9 mouse cellular contexts compared by ENCODE assay signal in the genomic region with DNA sequence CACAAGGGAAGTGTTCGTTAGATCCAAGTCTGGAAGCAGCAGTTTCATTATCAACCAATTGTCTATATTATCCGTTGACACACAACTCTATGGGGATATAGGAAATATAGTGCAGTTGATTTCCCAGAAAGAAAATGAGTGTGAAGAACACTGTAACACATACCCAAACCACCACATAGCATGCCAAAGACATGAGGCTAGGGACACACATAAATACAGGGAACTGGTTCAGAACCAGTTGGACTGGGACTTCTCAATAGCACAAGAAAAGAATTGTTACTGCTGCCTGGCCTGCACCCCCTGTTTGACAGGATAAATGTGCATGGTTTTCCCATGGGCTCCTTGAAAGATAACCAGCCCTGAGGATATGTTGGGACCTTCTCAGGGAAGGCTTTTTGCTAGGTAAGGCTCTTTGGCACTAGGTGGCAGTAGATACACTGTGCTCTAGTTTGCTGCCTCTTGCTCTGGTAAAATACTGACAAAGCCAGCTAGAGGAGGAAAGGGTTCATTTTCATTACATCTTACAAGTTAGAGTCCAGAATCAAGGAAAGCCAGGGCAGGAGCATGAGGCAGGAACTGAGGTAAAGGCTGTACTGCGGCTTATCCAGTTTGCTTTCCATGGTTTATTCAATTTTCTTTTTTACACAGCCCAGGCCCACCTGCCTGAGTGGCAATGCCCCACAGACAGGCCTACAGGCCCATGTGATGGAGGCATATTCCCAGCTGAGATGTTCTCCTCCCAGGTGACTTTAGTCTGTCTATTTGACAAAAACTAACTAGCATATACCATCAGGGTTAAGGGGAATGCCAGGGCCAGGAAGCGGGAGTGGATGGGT. TPM values are rescaled to one million over a fixed set of nuclear protein-coding genes. Genes with fewer than 3 reads are reported as not detected.
A peak's percentile ranks its signal among the peaks of the same experiment; 100 is the strongest.
DNase-seq lines count a peak whose midpoint lies in the region; ATAC-seq and TF ChIP-seq lines count a peak whose summit lies in the region.
"Had no signal": no experiment of that assay in that cellular context is flagged by ENCODE, and none has a peak within 500 bp of the region (broad histone marks: within the 10 kb centered on the region; RNA-seq: fewer than 3 reads in every experiment).

No protein-coding gene starts in this region.

- TF ChIP-seq POLR2A in limb, embryonic 14.5 days (IDR thresholded peaks at IDR 0.05; ENCODE audit: borderline replicate concordance, extremely low read depth, insufficient read depth, insufficient read length), result no peak

- no peaks in the 10 kb centered on the region for H3K27me3 ChIP-seq in forebrain, embryonic 15.5 days
- no peaks in the 10 kb centered on the region for H3K27me3 ChIP-seq in intestine, embryonic 14.5 days (replicated peaks; ENCODE audit: control insufficient read depth, insufficient read depth, low read length)
- no peaks in the 10 kb centered on the region for H3K27me3 ChIP-seq in limb, embryonic 14.5 days (ENCODE audit: control insufficient read depth, insufficient read depth, low read length)
- H3K27me3 ChIP-seq in midbrain, embryonic 14.5 days (ENCODE audit: control insufficient read depth, insufficient read depth, low read length), result no peaks in the 10 kb centered on the region

- H3K4me3 ChIP-seq in forebrain, embryonic 15.5 days, result no peak overlapping the region
- no peak overlapping the region for H3K4me3 ChIP-seq in intestine, embryonic 14.5 days (ENCODE audit: low read depth, low read length)
- H3K4me3 ChIP-seq in limb, embryonic 14.5 days (replicated peaks; ENCODE audit: low read length), result no peak overlapping the region
- no peak overlapping the region for H3K4me3 ChIP-seq in midbrain, embryonic 14.5 days (replicated peaks; ENCODE audit: low read depth, low read length)

- H3K4me2 ChIP-seq in forebrain, embryonic 15.5 days (replicated peaks), result no peak overlapping the region
- no peak overlapping the region for H3K4me2 ChIP-seq in intestine, embryonic 14.5 days (ENCODE audit: low read length)
- H3K4me2 ChIP-seq in limb, embryonic 14.5 days (replicated peaks; ENCODE audit: low read depth, low read length, severe bottlenecking), result no peak overlapping the region
- no peak overlapping the region for H3K4me2 ChIP-seq in midbrain, embryonic 14.5 days (ENCODE audit: low read length)

- H3K36me3 ChIP-seq in forebrain, embryonic 15.5 days, result peaks cover under 1% of the 10 kb centered on the region; the same call in 1 of the 2 replicates
- peaks cover 28% of the 10 kb centered on the region for H3K36me3 ChIP-seq in intestine, embryonic 14.5 days (ENCODE audit: control insufficient read depth, insufficient read depth, low read length)
- H3K36me3 ChIP-seq in limb, embryonic 14.5 days (ENCODE audit: control insufficient read depth, insufficient read depth, low read length), result peaks cover 15% of the 10 kb centered on the region
- H3K36me3 ChIP-seq in midbrain, embryonic 14.5 days (ENCODE audit: control insufficient read depth, insufficient read depth, low read length), result peaks cover 8% of the 10 kb centered on the region

- H3K9ac ChIP-seq in forebrain, embryonic 15.5 days (replicated peaks), result peak overlapping the region; percentile 24; the same call in 1 of the 2 replicates
- no peak overlapping the region for H3K9ac ChIP-seq in intestine, embryonic 14.5 days (ENCODE audit: low read length)
- no peak overlapping the region for H3K9ac ChIP-seq in limb, embryonic 14.5 days (ENCODE audit: low read depth, low read length, severe bottlenecking)
- no peak overlapping the region for H3K9ac ChIP-seq in midbrain, embryonic 14.5 days (replicated peaks; ENCODE audit: low read length)

- peaks cover 18% of the 10 kb centered on the region for H3K4me1 ChIP-seq in forebrain, embryonic 15.5 days
- no peaks in the 10 kb centered on the region for H3K4me1 ChIP-seq in intestine, embryonic 14.5 days (replicated peaks; ENCODE audit: control insufficient read depth, insufficient read depth, low read length)
- no peaks in the 10 kb centered on the region for H3K4me1 ChIP-seq in limb, embryonic 14.5 days (ENCODE audit: control insufficient read depth, insufficient read depth, low read length)
- no peaks in the 10 kb centered on the region for H3K4me1 ChIP-seq in midbrain, embryonic 14.5 days (ENCODE audit: control insufficient read depth, insufficient read depth, low read length)

- 83% methylated on average over 4 of the region's 4 CpGs for WGBS in forebrain, embryonic 15.5 days
- 78% methylated on average over 4 of the region's 4 CpGs for WGBS in intestine, embryonic 14.5 days
- 71% methylated on average over 4 of the region's 4 CpGs for WGBS in limb, embryonic 14.5 days
- WGBS in midbrain, embryonic 14.5 days, result 78% methylated on average over 4 of the region's 4 CpGs

- ATAC-seq in cerebellum, adult (ENCODE audit: insufficient number of reproducible peaks, low FRiP score, low TSS enrichment), result peak; percentile 91
- peak; percentile 85 for ATAC-seq in forebrain, embryonic 15.5 days (replicated peaks)
- ATAC-seq in intestine, embryonic 14.5 days (replicated peaks; ENCODE audit: low FRiP score, low TSS enrichment, low read depth), result peak; percentile 61
- ATAC-seq in limb, embryonic 14.5 days (ENCODE audit: low FRiP score, low read depth), result peak; percentile 77; the same call in 1 of the 2 replicates
- ATAC-seq in midbrain, embryonic 14.5 days (ENCODE audit: low FRiP score, low TSS enrichment), result peak; percentile 74; the same call in 1 of the 2 replicates

- no peaks in the 10 kb centered on the region for H3K9me3 ChIP-seq in forebrain, embryonic 15.5 days
- no peaks in the 10 kb centered on the region for H3K9me3 ChIP-seq in intestine, embryonic 14.5 days (ENCODE audit: control insufficient read depth, low read length)
- no peaks in the 10 kb centered on the region for H3K9me3 ChIP-seq in limb, embryonic 14.5 days (ENCODE audit: control insufficient read depth, low read length)
- no peaks in the 10 kb centered on the region for H3K9me3 ChIP-seq in midbrain, embryonic 14.5 days (ENCODE audit: control insufficient read depth, low read length)

- peak overlapping the region; percentile 37; the same call in 1 of the 2 replicates for H3K27ac ChIP-seq in forebrain, embryonic 15.5 days (replicated peaks)
- H3K27ac ChIP-seq in intestine, embryonic 14.5 days (ENCODE audit: low read depth), result no peak overlapping the region
- no peak overlapping the region for H3K27ac ChIP-seq in limb, embryonic 14.5 days (replicated peaks; ENCODE audit: low read depth, low read length)
- H3K27ac ChIP-seq in midbrain, embryonic 14.5 days (replicated peaks; ENCODE audit: low read depth, low read length), result no peak overlapping the region
- H3K27ac ChIP-seq: macrophage had no signal

- peak; percentile 78 for DNase-seq in layer of hippocampus, adult 11-12 months (ENCODE audit: low spot score)
- no peak for DNase-seq in layer of hippocampus, adult 9-10 months (ENCODE audit: low spot score)
- no peak for DNase-seq in intestine, embryonic 14.5 days (ENCODE audit: low spot score)
- peak; percentile 76 for DNase-seq in limb, embryonic 14.5 days (ENCODE audit: low spot score)
- peak; percentile 87 for DNase-seq in midbrain, embryonic 14.5 days
- DNase-seq in telencephalon, adult 2 months (ENCODE audit: low read depth, low spot score), result peak; percentile 64

RNA-seq across cellular contexts. Expression of gene Ilk, which starts 10.0 kb away (rescaled TPM):
- polyA plus RNA-seq in forebrain, embryonic 15.5 days (2015; fragmentation: Nextera tagmentation; extraction: Ambion mirVana), result 197 and 205 TPM in 2 replicates
- polyA plus RNA-seq in intestine, embryonic 14.5 days (2014; fragmentation: Nextera tagmentation; extraction: Ambion mirVana), result 353 and 396 TPM in 2 replicates
- 317 and 333 TPM in 2 replicates for polyA plus RNA-seq in limb, embryonic 14.5 days (2012; rRNA removed)
- polyA plus RNA-seq in limb, embryonic 14.5 days (2014; fragmentation: Nextera tagmentation; extraction: Ambion mirVana), result 353 and 358 TPM in 2 replicates
- 166 and 199 TPM in 2 replicates for polyA plus RNA-seq in midbrain, embryonic 14.5 days (2014; fragmentation: Nextera tagmentation; extraction: Ambion mirVana)

RNA-seq across cellular contexts. Expression of gene Rrp8, which starts 10.8 kb away (rescaled TPM):
- polyA plus RNA-seq in forebrain, embryonic 15.5 days (2015; fragmentation: Nextera tagmentation; extraction: Ambion mirVana), result 24.4 and 25.8 TPM in 2 replicates
- polyA plus RNA-seq in intestine, embryonic 14.5 days (2014; fragmentation: Nextera tagmentation; extraction: Ambion mirVana), result 36.7 and 41.8 TPM in 2 replicates
- 23.9 and 27.6 TPM in 2 replicates for polyA plus RNA-seq in limb, embryonic 14.5 days (2012; rRNA removed)
- 31.0 and 34.6 TPM in 2 replicates for polyA plus RNA-seq in limb, embryonic 14.5 days (2014; fragmentation: Nextera tagmentation; extraction: Ambion mirVana)
- polyA plus RNA-seq in midbrain, embryonic 14.5 days (2014; fragmentation: Nextera tagmentation; extraction: Ambion mirVana), result 18.6 and 24.4 TPM in 2 replicates

RNA-seq across cellular contexts. Expression of gene Taf10, which starts 17.8 kb away (rescaled TPM):
- 106 and 114 TPM in 2 replicates for polyA plus RNA-seq in forebrain, embryonic 15.5 days (2015; fragmentation: Nextera tagmentation; extraction: Ambion mirVana)
- 163 and 185 TPM in 2 replicates for polyA plus RNA-seq in intestine, embryonic 14.5 days (2014; fragmentation: Nextera tagmentation; extraction: Ambion mirVana)
- polyA plus RNA-seq in limb, embryonic 14.5 days (2012; rRNA removed), result 251 and 282 TPM in 2 replicates
- 155 and 163 TPM in 2 replicates for polyA plus RNA-seq in limb, embryonic 14.5 days (2014; fragmentation: Nextera tagmentation; extraction: Ambion mirVana)
- 131 and 152 TPM in 2 replicates for polyA plus RNA-seq in midbrain, embryonic 14.5 days (2014; fragmentation: Nextera tagmentation; extraction: Ambion mirVana)

RNA-seq across cellular contexts. Expression of gene Tpp1, which starts 25.7 kb away (rescaled TPM):
- polyA plus RNA-seq in forebrain, embryonic 15.5 days (2015; fragmentation: Nextera tagmentation; extraction: Ambion mirVana), result 33.9 and 35.1 TPM in 2 replicates
- polyA plus RNA-seq in intestine, embryonic 14.5 days (2014; fragmentation: Nextera tagmentation; extraction: Ambion mirVana), result 74.1 and 85.8 TPM in 2 replicates
- 58.5 and 79.8 TPM in 2 replicates for polyA plus RNA-seq in limb, embryonic 14.5 days (2012; rRNA removed)
- 64.8 and 64.9 TPM in 2 replicates for polyA plus RNA-seq in limb, embryonic 14.5 days (2014; fragmentation: Nextera tagmentation; extraction: Ambion mirVana)
- 22.5 and 49.5 TPM in 2 replicates for polyA plus RNA-seq in midbrain, embryonic 14.5 days (2014; fragmentation: Nextera tagmentation; extraction: Ambion mirVana)

Comparison
In these comparisons a context has a peak if more than half of its experiments do, and no peak if none do; other contexts are left out.
1. DNase-seq: peak in layer of hippocampus, adult 11-12 months (single experiment), limb, embryonic 14.5 days (single experiment), midbrain, embryonic 14.5 days (single experiment) and telencephalon, adult 2 months (single experiment); none in layer of hippocampus, adult 9-10 months (single experiment) and intestine, embryonic 14.5 days (single experiment).
2. Peak in every context shown above with its lines, with median percentiles within 50 percentile points of each other: ATAC-seq.